Mouse (Mus musculus) neutrophil, adult 5-6 weeks (primary cell): ENCODE data around the gene Gm4307. TPM values are rescaled to one million over a fixed set of nuclear protein-coding genes. Genes with fewer than 3 reads are reported as not detected.
"Not testable (repeated sequence)": the region's sequence is repeated elsewhere in the genome, so short reads cannot be mapped to it uniquely, and the experiment has no call there.

Source experiments
- ATAC-seq: fragments of 151-379, 151-347 bp; 2 replicates; pipeline ENCODE4 v1.8.0; 2017; ENCODE audit warnings: mild to moderate bottlenecking, moderate TSS enrichment; ENCODE audit not compliant: insufficient number of reproducible peaks, poor library complexity, low FRiP score, severe bottlenecking; ENCODE audit errors: extremely low read depth
- total RNA-seq: library from RNA; stranded (forward); fragments of 200-1000 nt; gene quantifications from 2 replicates; pipeline ENCODE4 v1.2.3, GENCODE M21; 2017

Gene Gm4307
- total RNA-seq = not detected in 2 replicates

- not testable (repeated sequence) for ATAC-seq
Measured at GRCm38 (mm10) chr10:100361038-100361437, at the start of gene Gm4307. Gm4307 (plus strand) TSS chr10:100361338.

DNA sequence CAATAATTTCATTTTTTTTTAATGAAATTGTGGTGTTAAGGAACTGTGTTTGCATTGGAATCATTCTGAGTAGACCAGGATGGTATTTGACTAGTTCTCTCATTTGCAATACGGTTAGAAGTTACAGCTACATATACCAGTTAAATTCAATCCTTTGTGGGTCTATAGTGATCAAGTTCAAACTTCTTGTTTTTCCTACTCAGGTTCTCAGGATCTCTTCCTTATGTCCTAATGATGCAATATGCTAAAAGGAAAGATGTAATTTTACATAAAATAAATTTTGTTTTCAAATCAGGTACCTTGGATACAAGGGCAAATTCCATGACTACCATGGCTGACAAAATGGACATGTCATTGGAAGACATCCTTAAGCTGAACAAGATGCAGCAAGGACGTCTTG lies 25.8 kb upstream of the Gm4307 start, which contains the start of gene Gm4301:
Gene Gm4301 (plus strand): TSS at position 301 of the 400 bp plus-strand sequence.
- ATAC-seq = not testable (repeated sequence)

GRCm38 (mm10) chr10:100340536-100340935 lies 20.6 kb upstream of the Gm4307 start, which contains the start of gene Gm4302:
Gm4302 (plus strand) TSS chr10:100340836.
- ATAC-seq = not testable (repeated sequence)

DNA sequence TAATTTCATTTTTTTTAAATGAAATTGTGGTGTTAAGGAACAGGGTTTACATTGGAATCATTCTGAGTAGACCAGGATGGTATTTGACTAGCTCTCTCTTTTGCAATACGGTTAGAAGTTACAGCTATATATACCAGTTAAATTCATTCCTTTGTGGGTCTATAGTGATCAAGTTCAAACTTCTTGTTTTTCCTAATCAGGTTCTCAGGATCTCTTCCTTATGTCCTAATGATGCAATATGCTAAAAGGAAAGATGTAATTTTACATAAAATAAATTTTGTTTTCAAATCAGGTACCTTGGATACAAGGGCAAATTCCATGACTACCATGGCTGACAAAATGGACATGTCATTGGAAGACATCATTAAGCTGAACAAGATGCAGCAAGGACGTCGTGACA lies 15.5 kb upstream of the Gm4307 start, which contains the start of gene Gm4303:
Gene Gm4303 (plus strand): TSS at position 301 of the 400 bp plus-strand sequence.
- not testable (repeated sequence) for ATAC-seq

DNA sequence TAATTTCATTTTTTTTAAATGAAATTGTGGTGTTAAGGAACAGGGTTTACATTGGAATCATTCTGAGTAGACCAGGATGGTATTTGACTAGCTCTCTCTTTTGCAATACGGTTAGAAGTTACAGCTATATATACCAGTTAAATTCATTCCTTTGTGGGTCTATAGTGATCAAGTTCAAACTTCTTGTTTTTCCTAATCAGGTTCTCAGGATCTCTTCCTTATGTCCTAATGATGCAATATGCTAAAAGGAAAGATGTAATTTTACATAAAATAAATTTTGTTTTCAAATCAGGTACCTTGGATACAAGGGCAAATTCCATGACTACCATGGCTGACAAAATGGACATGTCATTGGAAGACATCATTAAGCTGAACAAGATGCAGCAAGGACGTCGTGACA lies 10.3 kb upstream of the Gm4307 start, which contains the start of gene Gm4305:
Gene Gm4305 (plus strand): TSS at position 301 of the 400 bp plus-strand sequence.
- ATAC-seq = not testable (repeated sequence)

DNA sequence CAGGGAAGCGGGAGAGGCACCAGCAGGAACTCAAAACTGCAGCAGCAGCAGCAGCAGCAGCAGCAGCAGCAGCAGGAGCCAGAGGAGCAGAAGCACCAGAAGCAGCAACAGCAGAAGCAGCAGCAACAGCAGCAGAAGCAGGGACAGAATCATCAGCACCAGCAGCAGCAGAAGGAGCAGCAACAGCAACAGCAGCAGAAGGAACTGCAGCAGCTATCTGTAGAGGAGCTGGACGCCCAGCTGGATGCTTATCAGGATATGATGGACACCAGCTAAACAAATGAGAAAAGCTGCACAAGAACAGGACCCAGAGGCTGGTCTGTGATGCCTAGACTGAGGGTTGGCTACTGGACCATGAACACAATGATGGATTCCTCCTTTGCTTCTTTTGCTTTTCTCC lies 4.3 kb upstream of the Gm4307 start:
- ATAC-seq = not testable (repeated sequence)

- not testable (repeated sequence) for ATAC-seq
Measured at GRCm38 (mm10) chr10:100382460-100382859, 21.3 kb downstream of the Gm4307 start, which contains the start of gene Gm4312. Gm4312 (minus strand) TSS chr10:100382560.

DNA sequence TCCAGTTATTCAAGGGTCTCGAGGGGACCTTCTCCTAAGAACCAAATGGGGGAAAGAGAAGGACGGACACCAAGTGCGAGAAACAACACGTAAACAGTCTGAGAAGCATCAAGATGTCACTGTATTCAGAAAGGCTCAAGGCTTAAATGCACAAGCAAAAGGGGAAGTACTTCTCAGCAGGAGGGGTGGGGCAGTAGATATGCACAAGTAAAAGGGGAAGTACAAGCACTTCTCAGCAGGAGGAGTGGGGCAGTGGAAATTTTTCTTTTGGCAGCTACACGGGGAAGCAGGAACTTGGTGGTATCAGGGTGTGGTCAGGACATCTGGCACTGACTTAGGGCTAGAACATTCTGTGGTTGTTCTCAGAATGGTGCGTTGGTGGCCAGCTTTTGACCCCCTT lies 41.2 kb downstream of the Gm4307 start:
- not testable (repeated sequence) for ATAC-seq

Other genes starting within 250 kb of the Gm4307 start
- not detected in 2 replicates for gene Gm4301, start 25.7 kb upstream of the Gm4307 start, total RNA-seq
- not detected in 2 replicates for gene Gm4302, start 20.5 kb upstream of the Gm4307 start, total RNA-seq
- gene Gm4303, start 15.4 kb upstream of the Gm4307 start, total RNA-seq = not detected in 2 replicates
- not detected in 2 replicates for gene Gm4305, start 10.2 kb upstream of the Gm4307 start, total RNA-seq
- not detected in 2 replicates for gene Gm4312, start 21.2 kb downstream of the Gm4307 start, total RNA-seq
- gene Tmtc3, start 126.0 kb downstream of the Gm4307 start, total RNA-seq = 0.86 and 1.2 TPM in 2 replicates
- 3.8 and 7.8 TPM in 2 replicates for gene Cep290, start 126.2 kb downstream of the Gm4307 start, total RNA-seq
- 8.0 and 8.3 TPM in 2 replicates for gene 4930430F08Rik, start 229.1 kb downstream of the Gm4307 start, total RNA-seq
- gene 1700017N19Rik, start 229.1 kb downstream of the Gm4307 start, total RNA-seq = not detected in 2 replicates